Mouse (Mus musculus) small intestine, adult 2 months (tissue): ENCODE measurements around the gene Zfhx2. TPM values are rescaled to one million over a fixed set of nuclear protein-coding genes. Genes with fewer than 3 reads are reported as not detected.

ENCODE experiments used
- H3K27ac ChIP-seq: fragments of 200-500 bp; 2 replicates; pipeline ENCODE4 v1.5.1; 2012; ENCODE audit warnings: low read depth, low read length, control low read depth, inconsistent platforms; ENCODE audit not compliant: insufficient read depth
- H3K27me3 ChIP-seq: fragments of 200-500 bp; 2 replicates; pipeline ENCODE4 v1.6.1; 2012; ENCODE audit warnings: mild to moderate bottlenecking, moderate library complexity, low read length, inconsistent platforms; ENCODE audit not compliant: control insufficient read depth, insufficient read depth
- H3K36me3 ChIP-seq: fragments of 200-500 bp; 2 replicates; pipeline ENCODE4 v1.6.1; 2012; ENCODE audit warnings: mild to moderate bottlenecking, low read length, control low read depth, inconsistent platforms; ENCODE audit not compliant: control insufficient read depth, insufficient read depth
- H3K4me1 ChIP-seq: fragments of 200-500 bp; 2 replicates; pipeline ENCODE4 v1.6.1; 2012; ENCODE audit warnings: low read length, inconsistent platforms, mixed read lengths; ENCODE audit not compliant: control insufficient read depth, insufficient read depth, insufficient read length
- H3K4me3 ChIP-seq: fragments of 200-500 bp; 2 replicates; pipeline ENCODE4 v1.5.1; 2012; ENCODE audit warnings: low read depth, mild to moderate bottlenecking, control low read depth, inconsistent platforms, low read length, moderate library complexity
- CTCF ChIP-seq: fragments of 200-500 bp; IDR thresholded peaks from 2 replicates; pipeline ENCODE4 v1.5.1; 2012; ENCODE audit warnings: low read depth, mild to moderate bottlenecking, control low read depth, inconsistent platforms, low read length, moderate library complexity, mixed read lengths; ENCODE audit not compliant: insufficient replicate concordance, insufficient read length; ENCODE audit errors: extremely low read depth
- POLR2A ChIP-seq: fragments of 200-500 bp; IDR thresholded peaks from 2 replicates; pipeline ENCODE4 v1.6.1; 2012; ENCODE audit warnings: low read depth, mild to moderate bottlenecking, control low read depth, inconsistent platforms, low read length, moderate library complexity
- whole genome bisulfite sequencing: fragments of 180-500 bp; shearing (Covaris S2); methylation state at CpG from one replicate; pipeline ENCODE4 v1.1.7; 2018; 5-methylcytosine and 5-hydroxymethylcytosine counted together
- polyA plus RNA-seq: library from polyadenylated mRNA; depleted of rRNA; stranded (reverse); fragments of >200 nt; gene quantifications from 2 replicates; pipeline ENCODE4 v1.2.3, GENCODE M21; 2012

Gene Zfhx2
- polyA plus RNA-seq, 1 experiment: 4.2 TPM

DNA sequence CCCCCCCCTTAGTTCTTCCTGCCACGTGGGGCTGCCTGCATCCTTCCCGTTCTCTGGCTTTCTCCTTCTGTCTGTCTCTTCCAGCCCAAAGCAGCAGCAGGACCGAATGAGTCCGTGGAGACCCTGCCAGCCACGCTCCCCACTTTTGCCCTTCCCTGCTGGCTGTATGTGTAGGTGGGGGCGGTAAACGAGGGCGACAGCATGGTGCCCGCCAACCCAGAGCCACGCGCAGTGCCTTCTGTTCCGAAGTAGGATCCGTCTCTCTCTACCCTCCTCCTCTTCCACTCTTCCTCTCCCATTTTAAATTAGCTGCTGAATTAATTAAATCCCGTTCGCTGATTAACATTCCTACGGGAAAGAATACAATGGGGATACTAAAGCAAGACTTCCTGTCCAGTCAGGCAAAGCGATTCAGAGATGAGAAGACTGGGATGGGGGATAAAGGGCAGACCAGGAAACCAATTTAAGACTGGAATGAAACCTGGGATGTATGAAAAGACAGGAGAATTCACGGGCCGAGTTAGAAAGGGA lies 59.4 kb downstream of the Zfhx2 start:
- WGBS: 72% methylated on average over 19 of the region's 19 CpGs
- Histone ChIP-seq H3K36me3 (no peaks in the 10 kb centered on the region), H3K4me3 (no peak overlapping the region), H3K4me1 (no peaks in the 10 kb centered on the region), H3K27ac (no peak overlapping the region), H3K27me3 (no peaks in the 10 kb centered on the region)
- TF ChIP-seq CTCF (no peak), POLR2A (no peak)

DNA sequence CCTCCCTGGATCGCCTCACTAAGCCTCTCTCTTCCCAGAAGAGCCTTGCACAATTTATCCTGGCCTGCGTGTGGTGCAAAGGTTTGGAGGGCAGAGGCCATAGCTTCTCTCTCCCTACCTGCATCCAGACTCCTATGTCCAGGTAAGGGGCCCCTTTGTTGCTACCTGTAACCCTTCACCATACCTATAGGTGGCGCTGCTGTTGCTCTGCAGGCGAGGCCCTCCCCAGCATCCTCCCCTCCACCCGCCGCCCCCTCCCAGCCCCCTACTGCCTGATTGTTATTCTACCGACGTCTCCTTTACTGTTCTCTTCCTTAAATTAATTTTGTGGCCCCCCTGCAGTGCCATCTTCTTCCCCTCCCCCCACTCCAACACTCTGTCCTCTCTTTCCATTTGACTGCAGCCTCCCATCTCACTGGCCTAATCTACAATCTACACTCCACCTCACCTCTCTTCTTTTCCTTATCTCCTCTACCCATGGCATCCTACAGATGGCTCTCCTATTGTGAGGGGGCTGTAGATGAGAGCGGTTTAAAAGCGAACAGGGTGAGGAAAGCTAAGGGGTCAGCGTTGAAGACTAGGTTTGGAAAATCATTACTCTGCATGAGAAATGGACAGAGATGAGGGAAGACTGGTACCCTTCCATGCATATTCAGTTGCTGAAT lies 63.0 kb downstream of the Zfhx2 start:
- Histone ChIP-seq H3K27me3 (no peaks in the 10 kb centered on the region), H3K4me1 (no peaks in the 10 kb centered on the region), H3K27ac (no peak overlapping the region), H3K4me3 (no peak overlapping the region), H3K36me3 (peaks cover 12% of the 10 kb centered on the region)
- TF ChIP-seq POLR2A: no peak
- peak; percentile 52; the same call in 1 of the 2 replicates for TF ChIP-seq CTCF
- 24% methylated on average over 11 of the region's 11 CpGs for WGBS

DNA sequence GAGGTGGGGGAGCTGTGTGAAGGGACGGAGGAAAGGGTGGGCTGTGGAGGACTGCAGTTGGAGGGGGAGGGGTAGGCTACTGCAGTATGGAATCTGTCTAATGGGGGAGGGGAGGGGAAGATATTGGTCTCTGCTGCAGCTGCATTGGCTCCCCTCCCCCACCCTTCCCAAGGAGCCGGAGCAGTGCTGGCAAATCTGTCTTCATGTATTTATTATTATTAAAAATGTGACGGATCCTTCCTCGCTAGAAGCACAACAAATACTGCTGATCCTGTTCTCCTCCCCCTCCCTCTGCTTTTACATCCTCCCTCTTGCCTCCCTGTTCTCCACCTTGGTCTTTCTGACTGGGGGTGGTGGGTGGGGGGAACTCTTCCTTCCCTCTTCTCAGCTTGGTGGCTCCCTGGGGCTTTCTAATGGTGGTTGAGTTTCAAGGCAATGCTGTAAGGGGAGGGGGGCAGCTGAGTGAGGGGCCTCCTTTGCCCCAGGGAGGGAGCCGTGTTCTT lies 63.7 kb downstream of the Zfhx2 start:
- H3K4me1 ChIP-seq: no peaks in the 10 kb centered on the region
- H3K4me3 ChIP-seq: no peak overlapping the region
- H3K36me3 ChIP-seq: peaks cover 17% of the 10 kb centered on the region
- no peak overlapping the region for H3K27ac ChIP-seq
- no peaks in the 10 kb centered on the region for H3K27me3 ChIP-seq
- WGBS: 63% methylated on average over 5 of the region's 5 CpGs
- TF ChIP-seq CTCF (no peak), POLR2A (no peak)

DNA sequence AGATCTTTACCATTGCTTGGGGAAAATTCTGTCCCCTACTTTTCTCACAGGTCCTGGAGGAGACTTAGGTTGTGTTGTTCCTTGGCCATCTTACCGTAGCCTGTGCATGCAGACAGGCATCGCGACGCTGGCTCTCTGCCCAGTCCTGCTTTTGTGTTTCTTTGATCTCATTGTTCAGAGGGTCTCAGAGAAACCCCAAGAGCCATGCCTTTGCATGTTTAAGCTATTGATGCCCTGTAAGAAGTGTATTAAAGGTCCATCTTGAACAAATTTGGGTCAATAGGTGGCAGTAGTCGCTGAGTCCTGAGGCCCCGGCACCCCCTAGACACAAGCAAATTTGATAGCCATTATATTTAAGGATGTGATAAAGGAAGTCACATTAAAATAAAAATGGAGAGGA lies 64.5 kb downstream of the Zfhx2 start:
- Histone ChIP-seq H3K36me3 (peaks cover 22% of the 10 kb centered on the region), H3K4me1 (no peaks in the 10 kb centered on the region), H3K4me3 (no peak overlapping the region), H3K27ac (no peak overlapping the region), H3K27me3 (no peaks in the 10 kb centered on the region)
- peak; percentile 7; the same call in 1 of the 2 replicates for TF ChIP-seq CTCF
- no peak for TF ChIP-seq POLR2A
- 60% methylated on average over 6 of the region's 6 CpGs for WGBS

DNA sequence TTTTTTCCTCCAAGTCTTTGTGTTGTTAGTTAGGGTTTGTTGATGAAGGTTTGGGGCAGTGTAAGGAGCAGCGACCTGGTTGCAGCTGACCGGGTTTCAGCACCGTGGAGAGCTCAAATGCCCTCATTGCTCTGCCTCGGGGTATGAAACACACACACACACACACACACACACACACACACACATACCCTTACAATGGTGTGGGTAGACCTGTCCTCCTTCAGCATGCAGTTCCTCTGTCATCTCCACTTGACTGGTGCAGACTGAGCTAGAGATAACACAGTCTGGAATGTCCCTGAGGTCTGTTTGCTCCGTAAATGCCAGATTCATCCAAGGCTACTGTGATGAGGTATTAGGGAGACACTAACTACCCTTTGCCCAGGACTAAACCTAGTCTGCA lies 64.9 kb downstream of the Zfhx2 start:
- H3K36me3 ChIP-seq: peaks cover 26% of the 10 kb centered on the region
- WGBS: 45% methylated on average over 5 of the region's 5 CpGs

DNA sequence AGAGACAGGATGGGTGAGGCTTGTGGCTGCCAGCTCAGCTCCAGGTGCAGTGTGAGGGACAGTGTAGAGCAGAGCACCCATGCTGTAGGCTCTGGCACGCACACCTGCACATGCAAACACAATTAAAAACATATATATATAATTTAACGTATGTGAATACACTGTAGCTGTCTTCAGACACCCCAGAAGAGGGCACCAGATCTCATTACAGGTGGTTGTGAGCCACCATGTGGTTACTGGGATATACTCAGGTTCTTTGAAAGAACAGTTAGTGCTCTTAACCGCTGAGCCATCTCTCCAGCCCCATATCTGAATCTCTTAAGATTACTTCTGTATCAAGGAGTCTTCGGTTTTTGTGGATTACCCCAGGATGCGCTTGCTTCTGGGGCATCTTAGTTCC lies 66.6 kb downstream of the Zfhx2 start:
- no peak for TF ChIP-seq CTCF
- TF ChIP-seq POLR2A: no peak
- H3K27ac ChIP-seq: no peak overlapping the region
- no peaks in the 10 kb centered on the region for H3K4me1 ChIP-seq
- 77% methylated on average over 5 of the region's 5 CpGs for WGBS
- H3K4me3 ChIP-seq: no peak overlapping the region
- H3K27me3 ChIP-seq: no peaks in the 10 kb centered on the region
- H3K36me3 ChIP-seq: peaks cover 40% of the 10 kb centered on the region

More for the DNA sequence above, 64.9 kb downstream of the Zfhx2 start:
- H3K27me3 ChIP-seq: no peaks in the 10 kb centered on the region
- TF ChIP-seq POLR2A (no peak), CTCF (no peak)
- H3K4me3 ChIP-seq: no peak overlapping the region
- H3K27ac ChIP-seq: no peak overlapping the region
- H3K4me1 ChIP-seq: no peaks in the 10 kb centered on the region

DNA sequence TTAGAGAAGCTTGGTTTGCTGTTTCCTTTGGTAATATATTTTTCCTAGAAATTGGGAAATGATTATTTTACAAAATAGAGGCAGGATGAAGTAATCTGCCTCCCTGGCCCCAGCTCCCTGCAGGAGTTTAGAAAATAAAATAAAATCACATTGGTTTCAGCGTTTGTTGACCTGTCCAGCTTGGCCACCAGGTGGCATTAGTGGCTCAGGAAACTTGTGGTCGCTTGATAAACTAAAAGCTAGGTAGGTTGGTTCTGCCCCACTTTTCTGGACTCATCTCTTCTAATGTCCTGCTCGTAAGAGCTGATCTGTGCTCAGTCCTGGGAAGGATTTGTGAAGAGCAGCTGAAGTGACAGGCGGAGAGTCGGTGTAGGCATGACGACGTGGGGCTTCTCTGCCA lies 67.9 kb downstream of the Zfhx2 start:
- H3K4me3 ChIP-seq: no peak overlapping the region
- no peaks in the 10 kb centered on the region for H3K4me1 ChIP-seq
- peaks cover 44% of the 10 kb centered on the region for H3K36me3 ChIP-seq
- WGBS: 68% methylated on average over 7 of the region's 7 CpGs
- no peaks in the 10 kb centered on the region for H3K27me3 ChIP-seq
- TF ChIP-seq CTCF (peak; percentile 65; the same call in 1 of the 2 replicates), POLR2A (no peak)
- H3K27ac ChIP-seq: no peak overlapping the region
